8 mouse cellular contexts compared by ENCODE assay signal in the genomic region with DNA sequence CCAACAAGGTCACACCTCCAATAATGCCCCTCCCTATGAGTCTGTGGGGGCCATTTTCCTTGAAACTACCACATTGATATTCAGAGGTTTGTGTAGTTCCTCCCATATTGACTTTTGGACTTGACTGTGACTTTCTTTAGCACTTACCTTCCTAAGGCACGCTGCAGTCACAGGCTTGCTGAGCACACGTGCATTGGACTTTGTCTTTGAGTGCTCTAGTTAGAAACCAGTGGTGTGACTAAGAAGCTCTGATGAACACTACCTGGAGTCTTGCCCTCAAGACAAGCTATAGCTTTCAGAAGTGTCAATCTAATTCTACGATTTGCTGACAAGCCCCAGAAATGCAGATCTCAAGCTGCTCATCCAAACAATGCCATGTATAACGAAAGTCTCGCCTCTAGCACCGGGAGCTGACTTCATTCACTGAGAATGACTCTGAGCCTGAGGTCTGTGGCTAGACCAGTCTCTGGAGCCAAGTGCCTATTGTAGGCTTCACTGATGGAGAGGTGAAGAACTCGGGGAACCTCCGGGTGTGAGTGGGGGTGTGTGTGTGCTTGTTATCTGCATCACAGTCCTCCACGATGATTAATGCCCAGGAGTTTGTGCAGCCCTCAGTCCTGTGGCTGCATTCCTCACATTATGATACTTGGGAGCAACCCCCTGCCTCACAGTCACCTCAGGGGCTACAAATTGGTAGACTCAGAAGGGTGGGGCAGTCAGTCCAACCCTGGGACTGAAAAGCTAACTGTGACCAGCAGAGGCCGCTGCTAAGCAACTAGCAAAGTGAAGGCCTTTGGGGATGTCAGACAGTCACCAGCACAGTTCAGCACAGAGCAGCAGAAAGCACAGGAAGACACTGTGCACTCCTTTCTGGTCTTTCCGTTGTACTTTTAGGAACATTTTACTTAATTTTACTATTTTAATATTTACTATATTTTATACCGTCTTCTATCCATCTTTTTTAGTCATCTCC. TPM values are rescaled to one million over a fixed set of nuclear protein-coding genes. Genes with fewer than 3 reads are reported as not detected.
DNase-seq lines count a peak whose midpoint lies in the region; ATAC-seq and TF ChIP-seq lines count a peak whose summit lies in the region.

No protein-coding gene starts in this region.

- H3K36me3 ChIP-seq in forebrain, embryonic 10.5 days (replicated peaks), result peaks cover under 1% of the 10 kb centered on the region
- H3K36me3 ChIP-seq in heart, postnatal 0 days (replicated peaks; ENCODE audit: control insufficient read depth, insufficient read depth, low read length), result no peaks in the 10 kb centered on the region
- no peaks in the 10 kb centered on the region for H3K36me3 ChIP-seq in liver, embryonic 12.5 days
- H3K36me3 ChIP-seq in neural tube, embryonic 11.5 days (ENCODE audit: control insufficient read depth, insufficient read depth, low read length), result no peaks in the 10 kb centered on the region
- H3K36me3 ChIP-seq in stomach, embryonic 15.5 days, result no peaks in the 10 kb centered on the region

- WGBS in forebrain, embryonic 10.5 days, result 74% methylated on average over 12 of the region's 12 CpGs
- WGBS in heart, postnatal 0 days, result 65% methylated on average over 12 of the region's 12 CpGs
- 65% methylated on average over 12 of the region's 12 CpGs for WGBS in liver, embryonic 12.5 days (ENCODE audit: insufficient replicate concordance)
- WGBS in neural tube, embryonic 11.5 days, result 78% methylated on average over 12 of the region's 12 CpGs
- 67% methylated on average over 12 of the region's 12 CpGs for WGBS in stomach, embryonic 15.5 days

- DNase-seq in brain, embryonic 18.5 days (ENCODE audit: low read depth, low spot score), result peak; percentile 14
- peak; percentile 56 for DNase-seq in forebrain, embryonic 10.5 days (ENCODE audit: extremely low spot score, low spot score)
- DNase-seq in heart, postnatal 0 days (ENCODE audit: low spot score), result peak; percentile 80
- DNase-seq in kidney, postnatal 25 days, result peak; percentile 88 to 91
- DNase-seq in neural tube, embryonic 11.5 days (ENCODE audit: low spot score), result peak; percentile 64

- TF ChIP-seq EP300 in heart, postnatal 0 days (IDR thresholded peaks at IDR 0.05; ENCODE audit: low read depth), result no peak

- peaks cover 6% of the 10 kb centered on the region for H3K4me1 ChIP-seq in forebrain, embryonic 10.5 days
- no peaks in the 10 kb centered on the region for H3K4me1 ChIP-seq in heart, postnatal 0 days (ENCODE audit: control insufficient read depth, insufficient read depth)
- H3K4me1 ChIP-seq in liver, embryonic 12.5 days, result no peaks in the 10 kb centered on the region
- no peaks in the 10 kb centered on the region for H3K4me1 ChIP-seq in neural tube, embryonic 11.5 days (ENCODE audit: control insufficient read depth, insufficient read depth, low read length)
- H3K4me1 ChIP-seq in stomach, embryonic 15.5 days, result no peaks in the 10 kb centered on the region

- no peaks in the 10 kb centered on the region for H3K9me3 ChIP-seq in forebrain, embryonic 10.5 days
- no peaks in the 10 kb centered on the region for H3K9me3 ChIP-seq in heart, postnatal 0 days (replicated peaks; ENCODE audit: control insufficient read depth, low read length)
- no peaks in the 10 kb centered on the region for H3K9me3 ChIP-seq in liver, embryonic 12.5 days (replicated peaks)
- no peaks in the 10 kb centered on the region for H3K9me3 ChIP-seq in neural tube, embryonic 11.5 days (ENCODE audit: control insufficient read depth, low read length)
- no peaks in the 10 kb centered on the region for H3K9me3 ChIP-seq in stomach, embryonic 15.5 days

- H3K27ac ChIP-seq in forebrain, embryonic 10.5 days, result no peak overlapping the region
- no peak overlapping the region for H3K27ac ChIP-seq in heart, postnatal 0 days (ENCODE audit: low read depth)
- no peak overlapping the region for H3K27ac ChIP-seq in liver, embryonic 12.5 days
- H3K27ac ChIP-seq in neural tube, embryonic 11.5 days (ENCODE audit: low read depth, low read length), result no peak overlapping the region
- no peak overlapping the region for H3K27ac ChIP-seq in stomach, embryonic 15.5 days

- H3K9ac ChIP-seq in heart, postnatal 0 days (replicated peaks; ENCODE audit: low read depth, low read length), result no peak overlapping the region
- no peak overlapping the region for H3K9ac ChIP-seq in liver, embryonic 12.5 days
- H3K9ac ChIP-seq in neural tube, embryonic 11.5 days (ENCODE audit: low read length), result no peak overlapping the region
- H3K9ac ChIP-seq in stomach, embryonic 15.5 days, result no peak overlapping the region

- peak; percentile 93 for TF ChIP-seq CTCF in heart, postnatal 0 days (IDR thresholded peaks at IDR 0.05; ENCODE audit: low read depth)

- H3K4me2 ChIP-seq in heart, postnatal 0 days (ENCODE audit: low read depth, low read length), result no peak overlapping the region
- no peak overlapping the region for H3K4me2 ChIP-seq in liver, embryonic 12.5 days
- H3K4me2 ChIP-seq in neural tube, embryonic 11.5 days (ENCODE audit: low read depth), result no peak overlapping the region
- no peak overlapping the region for H3K4me2 ChIP-seq in stomach, embryonic 15.5 days

- no peak overlapping the region for H3K4me3 ChIP-seq in forebrain, embryonic 10.5 days
- H3K4me3 ChIP-seq in heart, postnatal 0 days (ENCODE audit: low read depth, low read length), result no peak overlapping the region
- H3K4me3 ChIP-seq in liver, embryonic 12.5 days, result no peak overlapping the region
- no peak overlapping the region for H3K4me3 ChIP-seq in neural tube, embryonic 11.5 days (ENCODE audit: low read depth, low read length)
- no peak overlapping the region for H3K4me3 ChIP-seq in stomach, embryonic 15.5 days (replicated peaks)

- H3K27me3 ChIP-seq in forebrain, embryonic 10.5 days (ENCODE audit: poor library complexity, severe bottlenecking), result no peaks in the 10 kb centered on the region
- H3K27me3 ChIP-seq in heart, postnatal 0 days (ENCODE audit: control insufficient read depth, insufficient read depth, low read length), result no peaks in the 10 kb centered on the region
- H3K27me3 ChIP-seq in liver, embryonic 12.5 days (replicated peaks), result no peaks in the 10 kb centered on the region
- no peaks in the 10 kb centered on the region for H3K27me3 ChIP-seq in neural tube, embryonic 11.5 days (ENCODE audit: control insufficient read depth, insufficient read depth, low read length)
- no peaks in the 10 kb centered on the region for H3K27me3 ChIP-seq in stomach, embryonic 15.5 days (replicated peaks)

- ATAC-seq in CD4-positive, CD25-positive, alpha-beta regulatory T cell, adult 4 months, result peak; percentile 93
- peak; percentile 81 for ATAC-seq in heart, postnatal 0 days (ENCODE audit: insufficient read depth, low read depth)
- peak; percentile 81 for ATAC-seq in liver, embryonic 12.5 days
- peak; percentile 59 for ATAC-seq in neural tube, embryonic 11.5 days (ENCODE audit: insufficient read depth, low FRiP score, low TSS enrichment)
- peak; percentile 80 for ATAC-seq in stomach, embryonic 15.5 days (ENCODE audit: insufficient read depth, low FRiP score, low read depth)

RNA-seq across cellular contexts. Expression of a gene that starts 59.2 kb away (rescaled TPM):
- polyA plus RNA-seq in CD4-positive, CD25-positive, alpha-beta regulatory T cell, adult 4 months (2017; shearing (Covaris generic)), result 10 to 100 TPM; 25.1 to 27.2 TPM
- 24.9 and 26.7 TPM in 2 replicates for polyA plus RNA-seq in forebrain, embryonic 10.5 days (2016; fragmentation: Nextera tagmentation; extraction: Ambion mirVana)
- 3.9 and 16.3 TPM in 2 replicates for total RNA-seq in heart, postnatal 0 days (2014; rRNA removed; ENCODE audit: low replicate concordance)
- polyA plus RNA-seq in heart, postnatal 0 days (2015; fragmentation: Nextera tagmentation; extraction: Ambion mirVana), result 27.3 and 27.6 TPM in 2 replicates
- 14.8 and 15.8 TPM in 2 replicates for polyA plus RNA-seq in liver, embryonic 12.5 days (2016; fragmentation: Nextera tagmentation; extraction: Ambion mirVana)
- polyA plus RNA-seq in neural tube, embryonic 11.5 days (2014; fragmentation: Nextera tagmentation; extraction: Ambion mirVana), result 28.3 and 28.9 TPM in 2 replicates
- polyA plus RNA-seq in stomach, embryonic 15.5 days (2015; fragmentation: Nextera tagmentation; extraction: Ambion mirVana), result 28.4 and 29.3 TPM in 2 replicates

Comparison
In these comparisons a context has a peak if more than half of its experiments do, and no peak if none do; other contexts are left out.
1. DNase-seq: peak in every context shown above with its lines; median percentile 90 in kidney, postnatal 25 days; 80 in heart, postnatal 0 days; 64 in neural tube, embryonic 11.5 days; 56 in forebrain, embryonic 10.5 days; 14 in brain, embryonic 18.5 days.